Mouse (Mus musculus) hindbrain, postnatal 0 days (tissue): ENCODE measurements around the gene Pdhb. TPM values are rescaled to one million over a fixed set of nuclear protein-coding genes. Genes with fewer than 3 reads are reported as not detected.
A peak's percentile ranks its signal among the peaks of the same experiment; 100 is the strongest.

ENCODE experiments used
- ATAC-seq: fragments of 200-750 bp; cut with Nextera tagmentation; 2 replicates; pipeline ENCODE4 v1.8.0; 2017; ENCODE audit warnings: mild to moderate bottlenecking, moderate TSS enrichment, moderate library complexity
- DNase-seq: peaks from one replicate; pipeline ENCODE4 v3.0.0-alpha.2; 2015; ENCODE audit warnings: low spot score
- H3K27ac ChIP-seq: fragments of 300-500 bp; sonication (generic); 2 replicates; pipeline ENCODE4 v1.5.1; 2014; ENCODE audit warnings: mild to moderate bottlenecking
- H3K27me3 ChIP-seq: fragments of 300-500 bp; sonication (generic); 2 replicates; pipeline ENCODE4 v1.6.1; 2014; ENCODE audit warnings: low read length, mixed read lengths; ENCODE audit not compliant: insufficient read depth
- H3K36me3 ChIP-seq: fragments of 300-500 bp; sonication (generic); 2 replicates; pipeline ENCODE4 v1.6.1; 2014; ENCODE audit warnings: low read length, mixed read lengths; ENCODE audit not compliant: insufficient read depth
- H3K4me1 ChIP-seq: fragments of 300-500 bp; sonication (generic); 2 replicates; pipeline ENCODE4 v1.6.1; 2014; ENCODE audit warnings: antibody characterized with exemption, low read length, mixed read lengths; ENCODE audit not compliant: insufficient read depth
- H3K4me2 ChIP-seq: fragments of 300-500 bp; sonication (generic); 2 replicates; pipeline ENCODE4 v1.6.1; 2014; ENCODE audit warnings: low read depth, mild to moderate bottlenecking, low read length, moderate library complexity, mixed read lengths
- H3K4me3 ChIP-seq: fragments of 300-500 bp; sonication (generic); 2 replicates; pipeline ENCODE4 v1.5.1; 2014; ENCODE audit warnings: low read length
- H3K9ac ChIP-seq: fragments of 300-500 bp; sonication (generic); replicated peaks from 2 replicates; pipeline ENCODE4 v1.6.1; 2014; ENCODE audit warnings: mild to moderate bottlenecking, low read length, moderate library complexity, mixed read lengths
- H3K9me3 ChIP-seq: fragments of 300-500 bp; sonication (generic); 2 replicates; pipeline ENCODE4 v1.6.1; 2016; ENCODE audit warnings: low read length, mixed read lengths
- CTCF ChIP-seq: IDR thresholded peaks from 2 replicates; pipeline ENCODE4 v1.5.1; 2016; ENCODE audit warnings: antibody characterized with exemption, control low read depth, low read depth
- WGBS: fragments of 180-500 bp; shearing (Covaris S2); extraction: QIAGEN DNeasy Blood & Tissue Kit; methylation state at CpG from one replicate; pipeline ENCODE4 v1.1.7; 2014; 5-methylcytosine and 5-hydroxymethylcytosine counted together
- polyA plus RNA-seq: library from polyadenylated mRNA; unstranded; fragments of >200 nt; fragmentation: Nextera tagmentation; extraction: Ambion mirVana; gene quantifications from 2 replicates; pipeline ENCODE4 v1.2.1, GENCODE M21; 2015
- total RNA-seq: library from RNA; depleted of rRNA; stranded (reverse); fragments of >200 nt; gene quantifications from 2 replicates; pipeline ENCODE4 v1.2.3, GENCODE M21; 2014

Gene Pdhb
- total and polyA plus RNA-seq, 2 experiments from 2014 or later: 135 to 292 TPM

- WGBS: 30% methylated on average over 7 of the region's 7 CpGs
- no peak for ATAC-seq
Measured at GRCm38 (mm10) chr14:8218238-8218637, 45.4 kb upstream of the Pdhb start.

DNA sequence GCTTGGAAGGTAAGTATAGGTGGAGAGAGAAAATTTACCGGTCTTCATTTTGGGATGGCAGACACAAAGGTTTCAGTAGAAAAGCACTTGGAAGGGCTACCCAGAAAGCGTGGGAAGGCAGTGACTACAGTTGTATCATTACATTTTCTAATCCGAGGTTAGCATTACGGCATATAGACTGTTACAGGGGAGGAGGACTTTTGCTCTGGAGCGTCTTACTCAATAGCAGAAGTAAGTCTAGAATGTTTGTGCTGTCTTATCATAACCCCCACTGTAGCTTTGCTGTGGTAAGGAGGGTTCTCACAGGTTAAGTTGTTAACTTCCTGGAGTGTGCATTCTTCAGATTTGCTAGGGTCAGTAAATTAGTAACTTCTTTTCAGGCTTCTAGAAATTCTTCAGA is 43.3 kb upstream of the Pdhb start:
- Histone ChIP-seq H3K27ac (no peak overlapping the region), H3K4me3 (peak overlapping the region; percentile 73), H3K27me3 (no peaks in the 10 kb centered on the region), H3K4me1 (peaks cover 17% of the 10 kb centered on the region), H3K9me3 (no peaks in the 10 kb centered on the region), H3K4me2 (peak overlapping the region; percentile 75), H3K9ac (0 out of 2 replicates have a peak overlapping the region, but pooled peaks have one; percentile 93), H3K36me3 (peaks cover 3% of the 10 kb centered on the region; the same call in 1 of the 2 replicates)
- no peak for TF ChIP-seq CTCF
- ATAC-seq (no peak), DNase-seq (no peak)
- 68% methylated on average over 5 of the region's 5 CpGs for WGBS

More at GRCm38 (mm10) chr14:8218238-8218637, 45.4 kb upstream of the Pdhb start:
- peak overlapping the region; percentile 40 for H3K4me2 ChIP-seq
- peak overlapping the region; percentile 67; the same call in 1 of the 2 replicates for H3K27ac ChIP-seq
- H3K4me3 ChIP-seq: no peak overlapping the region
- H3K36me3 ChIP-seq: peaks cover 15% of the 10 kb centered on the region; the same call in 1 of the 2 replicates
- H3K27me3 ChIP-seq: no peaks in the 10 kb centered on the region
- H3K9me3 ChIP-seq: no peaks in the 10 kb centered on the region
- peaks cover 17% of the 10 kb centered on the region for H3K4me1 ChIP-seq
- TF ChIP-seq CTCF: peak; percentile 43
- no peak overlapping the region for H3K9ac ChIP-seq
- peak; percentile 17 for DNase-seq

- 25% methylated on average over 21 of the region's 21 CpGs for WGBS
- DNase-seq: peak; percentile 23
Measured at GRCm38 (mm10) chr14:8215208-8215778, 42.5 kb upstream of the Pdhb start.

GRCm38 (mm10) chr14:8214299-8215207 is 41.7 kb upstream of the Pdhb start:
- H3K9me3 ChIP-seq: no peaks in the 10 kb centered on the region
- no peaks in the 10 kb centered on the region for H3K27me3 ChIP-seq
- peak overlapping the region; percentile 98 for H3K27ac ChIP-seq
- H3K4me1 ChIP-seq: peaks cover 17% of the 10 kb centered on the region
- peak; percentile 80 for ATAC-seq
- peak; percentile 84 for DNase-seq
- peak overlapping the region; percentile 73 for H3K4me3 ChIP-seq
- peak overlapping the region; percentile 93 for H3K9ac ChIP-seq
- peak overlapping the region; percentile 75 for H3K4me2 ChIP-seq
- TF ChIP-seq CTCF: no peak
- no peaks in the 10 kb centered on the region for H3K36me3 ChIP-seq
- 2% methylated on average over 58 of the region's 63 CpGs for whole genome bisulfite sequencing

More at GRCm38 (mm10) chr14:8215208-8215778, 42.5 kb upstream of the Pdhb start:
- peak; percentile 31; the same call in 1 of the 2 replicates for TF ChIP-seq CTCF
- Histone ChIP-seq H3K9me3 (no peaks in the 10 kb centered on the region), H3K27ac (0 out of 2 replicates have a peak overlapping the region, but pooled peaks have one; percentile 98), H3K27me3 (no peaks in the 10 kb centered on the region), H3K4me1 (peaks cover 17% of the 10 kb centered on the region), H3K9ac (peak overlapping the region; percentile 93; the same call in 1 of the 2 replicates), H3K36me3 (no peaks in the 10 kb centered on the region), H3K4me3 (peak overlapping the region; percentile 73), H3K4me2 (peak overlapping the region; percentile 75)
- ATAC-seq: no peak

- Histone ChIP-seq H3K4me3 (peak within 1 kb of the TSS; percentile 73), H3K27me3 (no peaks in the 10 kb centered on the region), H3K27ac (peak within 1 kb of the TSS; percentile 98), H3K4me2 (peak within 1 kb of the TSS; percentile 75), H3K9me3 (no peaks in the 10 kb centered on the region), H3K9ac (peak within 1 kb of the TSS; percentile 93), H3K36me3 (no peaks in the 10 kb centered on the region), H3K4me1 (peaks cover 23% of the 10 kb centered on the region)
- ATAC-seq (peak; percentile 97), DNase-seq (peak; percentile 97)
- 0% methylated on average over 13 of the region's 49 CpGs for WGBS
- peak; percentile 28; the same call in 1 of the 2 replicates for TF ChIP-seq CTCF
Measured at GRCm38 (mm10) chr14:8213803-8214224, 41.0 kb upstream of the Pdhb start, which contains the start of gene Kctd6. Kctd6 (plus strand) TSS chr14:8214140.

DNA sequence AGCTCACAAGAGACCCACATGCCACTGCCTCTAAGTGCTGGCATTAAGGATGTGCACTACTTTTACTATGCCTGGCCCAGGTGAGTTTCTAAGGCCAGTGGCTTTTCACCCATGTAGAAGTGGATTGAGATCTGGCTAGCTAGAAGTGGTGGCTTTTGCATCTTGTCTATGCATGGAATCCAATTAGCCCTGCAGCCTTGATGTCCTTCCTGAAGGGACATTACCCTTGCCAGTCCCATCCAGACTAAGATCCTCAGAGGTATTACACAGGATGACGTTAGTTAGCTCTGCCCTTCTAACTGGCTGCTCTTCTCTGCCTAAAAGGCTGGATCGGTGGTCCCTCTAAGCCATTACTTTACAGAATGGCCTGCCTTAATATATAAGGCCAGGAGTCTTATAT is 40.2 kb upstream of the Pdhb start:
- WGBS: 79% methylated on average over 2 of the region's 2 CpGs
- Histone ChIP-seq H3K9ac (no peak overlapping the region), H3K4me1 (peaks cover 15% of the 10 kb centered on the region; the same call in 1 of the 2 replicates), H3K27me3 (no peaks in the 10 kb centered on the region), H3K9me3 (no peaks in the 10 kb centered on the region), H3K36me3 (no peaks in the 10 kb centered on the region), H3K4me2 (no peak overlapping the region), H3K4me3 (no peak overlapping the region), H3K27ac (no peak overlapping the region)
- ATAC-seq (no peak), DNase-seq (no peak)
- TF ChIP-seq CTCF: no peak
